Mouse (Mus musculus): Measurements from ENCODE around the gene Sec22c. TPM values are rescaled to one million over a fixed set of nuclear protein-coding genes. Genes with fewer than 3 reads are reported as not detected.

Sec22c gene
- polyA plus RNA-seq, 1 experiment from 2014 or later, result 3.7 TPM

- H3K4me3 ChIP-seq (replicated peaks), result no peak overlapping the region
- H3K27ac ChIP-seq, result no peak overlapping the region
- no peak for DNase-seq
- H3K4me2 ChIP-seq, result no peak overlapping the region
- H3K4me1 ChIP-seq (replicated peaks), result no peaks in the 10 kb centered on the region
- WGBS (ENCODE audit: insufficient replicate concordance), result 83% methylated on average over 15 of the region's 15 CpGs
- no peaks in the 10 kb centered on the region for H3K9me3 ChIP-seq (replicated peaks)
- H3K36me3 ChIP-seq, result peaks cover 5% of the 10 kb centered on the region
- H3K27me3 ChIP-seq, result no peaks in the 10 kb centered on the region
- H3K9ac ChIP-seq, result no peak overlapping the region
- no peak for ATAC-seq (ENCODE audit: low read depth)
Observed at GRCm38 (mm10) chr9:121690200-121690651, 15.1 kb downstream of the Sec22c start.

GRCm38 (mm10) chr9:121684702-121685101 is 20.6 kb downstream of the Sec22c start:
- no peaks in the 10 kb centered on the region for H3K4me1 ChIP-seq (replicated peaks)
- WGBS (ENCODE audit: insufficient replicate concordance), result 70% methylated on average over 7 of the region's 7 CpGs

GRCm38 (mm10) chr9:121682037-121682680 is 23.1 kb downstream of the Sec22c start:
- WGBS (ENCODE audit: insufficient replicate concordance), result 60% methylated on average over 18 of the region's 18 CpGs
- no peaks in the 10 kb centered on the region for H3K27me3 ChIP-seq
- no peak overlapping the region for H3K4me2 ChIP-seq
- H3K36me3 ChIP-seq, result peaks cover 12% of the 10 kb centered on the region
- DNase-seq (no peak), ATAC-seq (ENCODE audit: low read depth) (no peak)
- no peak overlapping the region for H3K4me3 ChIP-seq (replicated peaks)
- no peak overlapping the region for H3K27ac ChIP-seq
- H3K9ac ChIP-seq, result no peak overlapping the region
- H3K4me1 ChIP-seq (replicated peaks), result peaks cover 12% of the 10 kb centered on the region
- H3K9me3 ChIP-seq (replicated peaks), result no peaks in the 10 kb centered on the region

More at GRCm38 (mm10) chr9:121684702-121685101, 20.6 kb downstream of the Sec22c start:
- H3K4me2 ChIP-seq, result no peak overlapping the region
- no peak overlapping the region for H3K4me3 ChIP-seq (replicated peaks)
- no peaks in the 10 kb centered on the region for H3K27me3 ChIP-seq
- no peaks in the 10 kb centered on the region for H3K9me3 ChIP-seq (replicated peaks)
- H3K36me3 ChIP-seq, result peaks cover 16% of the 10 kb centered on the region
- no peak overlapping the region for H3K9ac ChIP-seq
- ATAC-seq (ENCODE audit: low read depth) (no peak), DNase-seq (no peak)
- no peak overlapping the region for H3K27ac ChIP-seq

GRCm38 (mm10) chr9:121681191-121681590 is 24.1 kb downstream of the Sec22c start:
- no peak for ATAC-seq (ENCODE audit: low read depth)
- WGBS (ENCODE audit: insufficient replicate concordance), result 55% methylated on average over 8 of the region's 8 CpGs
- peaks cover 12% of the 10 kb centered on the region for H3K36me3 ChIP-seq

GRCm38 (mm10) chr9:121679549-121679948 is 25.7 kb downstream of the Sec22c start:
- Histone ChIP-seq H3K36me3 (peaks cover 5% of the 10 kb centered on the region), H3K9ac (no peak overlapping the region), H3K4me3 (replicated peaks) (no peak overlapping the region), H3K4me2 (no peak overlapping the region), H3K4me1 (replicated peaks) (peaks cover 18% of the 10 kb centered on the region), H3K27ac (no peak overlapping the region), H3K9me3 (replicated peaks) (no peaks in the 10 kb centered on the region), H3K27me3 (no peaks in the 10 kb centered on the region)
- WGBS (ENCODE audit: insufficient replicate concordance), result 21% methylated on average over 6 of the region's 6 CpGs
- DNase-seq (no peak), ATAC-seq (ENCODE audit: low read depth) (0 out of 2 replicates have a peak, but pooled peaks have one; percentile 12)

More at GRCm38 (mm10) chr9:121681191-121681590, 24.1 kb downstream of the Sec22c start:
- no peak overlapping the region for H3K4me3 ChIP-seq (replicated peaks)
- H3K4me1 ChIP-seq (replicated peaks), result peaks cover 18% of the 10 kb centered on the region
- no peaks in the 10 kb centered on the region for H3K27me3 ChIP-seq
- DNase-seq, result no peak
- H3K9ac ChIP-seq, result no peak overlapping the region
- no peaks in the 10 kb centered on the region for H3K9me3 ChIP-seq (replicated peaks)
- H3K4me2 ChIP-seq, result no peak overlapping the region
- H3K27ac ChIP-seq, result no peak overlapping the region

GRCm38 (mm10) chr9:121677476-121677875 is 27.8 kb downstream of the Sec22c start:
- Histone ChIP-seq H3K4me3 (replicated peaks) (no peak overlapping the region), H3K9ac (no peak overlapping the region), H3K4me1 (replicated peaks) (peaks cover 18% of the 10 kb centered on the region), H3K27ac (no peak overlapping the region), H3K27me3 (no peaks in the 10 kb centered on the region), H3K4me2 (no peak overlapping the region), H3K36me3 (no peaks in the 10 kb centered on the region), H3K9me3 (replicated peaks) (no peaks in the 10 kb centered on the region)
- ATAC-seq (ENCODE audit: low read depth) (no peak), DNase-seq (no peak)
- WGBS (ENCODE audit: insufficient replicate concordance), result 21% methylated on average over 8 of the region's 8 CpGs

GRCm38 (mm10) chr9:121677069-121677468 is 28.2 kb downstream of the Sec22c start:
- ATAC-seq (ENCODE audit: low read depth) (no peak), DNase-seq (no peak)
- H3K9ac ChIP-seq, result no peak overlapping the region
- H3K4me3 ChIP-seq (replicated peaks), result no peak overlapping the region
- no peaks in the 10 kb centered on the region for H3K36me3 ChIP-seq
- peaks cover 22% of the 10 kb centered on the region for H3K4me1 ChIP-seq (replicated peaks)
- no peak overlapping the region for H3K4me2 ChIP-seq
- no peaks in the 10 kb centered on the region for H3K9me3 ChIP-seq (replicated peaks)
- H3K27me3 ChIP-seq, result no peaks in the 10 kb centered on the region
- no peak overlapping the region for H3K27ac ChIP-seq
- WGBS (ENCODE audit: insufficient replicate concordance), result 6% methylated on average over 4 of the region's 4 CpGs

- 68% methylated on average over 2 of the region's 2 CpGs for WGBS (ENCODE audit: insufficient replicate concordance)
- H3K36me3 ChIP-seq, result no peaks in the 10 kb centered on the region
- DNase-seq, result no peak
- H3K9ac ChIP-seq, result no peak overlapping the region
- H3K27me3 ChIP-seq, result peaks cover 5% of the 10 kb centered on the region; the same call in 1 of the 2 replicates
- no peak overlapping the region for H3K4me3 ChIP-seq (replicated peaks)
- no peak overlapping the region for H3K27ac ChIP-seq
- no peak for ATAC-seq (ENCODE audit: low read depth)
- no peaks in the 10 kb centered on the region for H3K9me3 ChIP-seq (replicated peaks)
- peaks cover 36% of the 10 kb centered on the region for H3K4me1 ChIP-seq (replicated peaks)
- no peak overlapping the region for H3K4me2 ChIP-seq
Observed at GRCm38 (mm10) chr9:121675556-121675955, 29.7 kb downstream of the Sec22c start.

GRCm38 (mm10) chr9:121675011-121675410 is 30.3 kb downstream of the Sec22c start:
- ATAC-seq (ENCODE audit: low read depth) (no peak), DNase-seq (no peak)
- Histone ChIP-seq H3K4me1 (replicated peaks) (peaks cover 36% of the 10 kb centered on the region), H3K36me3 (no peaks in the 10 kb centered on the region), H3K27me3 (peaks cover 11% of the 10 kb centered on the region), H3K4me2 (no peak overlapping the region), H3K27ac (no peak overlapping the region), H3K4me3 (replicated peaks) (no peak overlapping the region), H3K9me3 (replicated peaks) (no peaks in the 10 kb centered on the region), H3K9ac (no peak overlapping the region)
- 27% methylated on average over 9 of the region's 9 CpGs for WGBS (ENCODE audit: insufficient replicate concordance)

- Histone ChIP-seq H3K4me2 (no peak overlapping the region), H3K4me1 (replicated peaks) (peaks cover 40% of the 10 kb centered on the region), H3K4me3 (replicated peaks) (no peak overlapping the region), H3K27ac (no peak overlapping the region), H3K36me3 (no peaks in the 10 kb centered on the region), H3K9me3 (replicated peaks) (no peaks in the 10 kb centered on the region), H3K27me3 (peaks cover 24% of the 10 kb centered on the region), H3K9ac (no peak overlapping the region)
- DNase-seq (no peak), ATAC-seq (ENCODE audit: low read depth) (no peak)
- WGBS (ENCODE audit: insufficient replicate concordance), result 75% methylated on average over 5 of the region's 5 CpGs
Observed at GRCm38 (mm10) chr9:121673716-121674115, 31.6 kb downstream of the Sec22c start.

GRCm38 (mm10) chr9:121672311-121672710 is 33.0 kb downstream of the Sec22c start:
- DNase-seq, result no peak
- Histone ChIP-seq H3K9me3 (replicated peaks) (no peaks in the 10 kb centered on the region), H3K9ac (no peak overlapping the region), H3K4me1 (replicated peaks) (peaks cover 33% of the 10 kb centered on the region), H3K36me3 (no peaks in the 10 kb centered on the region), H3K4me2 (no peak overlapping the region), H3K27ac (no peak overlapping the region), H3K4me3 (replicated peaks) (no peak overlapping the region), H3K27me3 (peaks cover 38% of the 10 kb centered on the region)
- 14% methylated on average over 5 of the region's 5 CpGs for WGBS (ENCODE audit: insufficient replicate concordance)
- no peak for ATAC-seq (ENCODE audit: low read depth)

- ATAC-seq (ENCODE audit: low read depth), result no peak
- peak; percentile 18 for DNase-seq
- H3K27me3 ChIP-seq, result peaks cover 48% of the 10 kb centered on the region
Observed at GRCm38 (mm10) chr9:121671300-121671699, 34.0 kb downstream of the Sec22c start.

More at GRCm38 (mm10) chr9:121671300-121671699, 34.0 kb downstream of the Sec22c start:
- H3K9me3 ChIP-seq (replicated peaks), result no peaks in the 10 kb centered on the region
- 14% methylated on average over 7 of the region's 7 CpGs for WGBS (ENCODE audit: insufficient replicate concordance)
- H3K9ac ChIP-seq, result no peak overlapping the region
- H3K36me3 ChIP-seq, result no peaks in the 10 kb centered on the region
- no peak overlapping the region for H3K27ac ChIP-seq
- H3K4me2 ChIP-seq, result no peak overlapping the region
- peaks cover 25% of the 10 kb centered on the region for H3K4me1 ChIP-seq (replicated peaks)
- no peak overlapping the region for H3K4me3 ChIP-seq (replicated peaks)
